Mouse (Mus musculus): ENCODE results near the gene Nfe2l2. TPM values are rescaled to one million over a fixed set of nuclear protein-coding genes. Genes with fewer than 3 reads are reported as not detected.
A peak's percentile ranks its signal among the peaks of the same experiment; 100 is the strongest.
"Not testable (repeated sequence)": the region's sequence is repeated elsewhere in the genome, so short reads cannot be mapped to it uniquely, and the experiment has no call there.

Gene Nfe2l2
- total RNA-seq, 1 experiment from 2014 or later, result 103 TPM

DNA sequence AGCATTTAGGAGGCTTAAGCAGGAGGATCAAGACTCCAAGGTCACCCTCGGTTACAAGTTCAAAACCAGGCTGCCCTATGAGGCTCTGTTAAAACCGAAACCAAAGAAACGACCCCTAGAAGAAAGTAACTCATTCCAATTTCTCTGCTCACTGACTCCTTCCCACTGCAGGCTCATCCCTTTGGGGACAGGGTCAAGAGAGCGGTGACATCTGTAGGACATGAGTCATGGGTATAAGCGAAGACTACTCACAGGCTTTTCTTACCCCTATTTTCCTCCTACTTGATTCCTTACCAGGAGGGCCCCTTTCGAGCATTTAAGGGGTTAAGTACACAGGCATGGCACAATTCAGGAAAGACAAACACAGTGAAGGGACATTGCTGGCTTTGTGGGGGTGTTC, 60.5 kb downstream of the Nfe2l2 start:
- no peak for DNase-seq

DNA sequence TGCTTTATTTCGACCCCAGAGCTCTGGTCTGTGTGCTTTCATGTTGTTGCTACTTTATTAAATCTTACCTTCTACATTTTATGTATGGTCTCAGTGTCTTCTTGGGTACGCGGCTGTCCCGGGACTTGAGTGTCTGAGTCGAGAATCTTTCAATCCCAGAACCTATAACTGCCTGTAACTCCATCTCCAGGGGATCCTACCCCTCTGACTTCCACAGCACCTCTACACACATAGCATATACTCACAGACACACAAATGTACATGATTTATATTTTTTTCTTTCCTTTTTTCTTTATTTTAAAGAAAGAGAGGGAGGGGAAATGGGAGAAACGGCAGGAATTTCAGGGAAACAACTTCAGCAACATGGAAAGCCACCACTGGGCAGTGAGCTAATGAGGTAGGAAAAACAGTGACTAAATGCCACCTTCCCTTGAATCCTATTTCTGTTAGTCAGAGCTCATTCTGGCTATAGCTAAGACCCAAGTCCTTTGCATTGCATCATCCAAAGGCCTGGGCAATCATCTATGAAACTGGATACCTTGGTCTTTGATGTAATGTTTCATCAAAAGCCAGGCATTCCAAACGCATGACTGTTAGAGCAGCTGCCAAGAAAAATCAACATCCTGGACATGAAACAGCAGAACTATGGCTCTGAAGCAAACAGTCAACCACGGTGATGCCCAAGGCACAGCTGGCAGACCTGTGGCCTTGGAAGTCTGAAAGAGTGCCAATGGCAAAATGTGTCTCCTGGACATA, 61.5 kb downstream of the Nfe2l2 start:
- peak; percentile 79 for DNase-seq

DNA sequence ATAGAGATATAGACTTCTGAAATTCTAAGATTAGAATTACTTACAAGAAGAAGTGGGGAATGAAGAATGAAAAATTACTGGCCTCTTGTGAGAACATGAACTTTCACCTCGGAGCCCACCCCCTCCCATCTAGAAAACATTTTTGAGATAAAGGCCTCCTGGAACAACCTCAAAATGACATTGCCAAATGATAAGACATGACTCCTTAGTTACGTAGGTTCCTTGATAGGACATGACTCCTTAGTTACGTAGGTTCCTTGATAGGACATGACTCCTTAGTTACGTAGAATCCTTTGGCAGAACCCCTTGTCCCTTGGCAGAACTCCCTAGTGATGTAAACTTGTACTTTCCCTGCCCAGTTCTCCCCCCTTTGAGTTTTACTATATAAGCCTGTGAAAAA, 62.1 kb downstream of the Nfe2l2 start:
- DNase-seq, result not testable (repeated sequence)

DNA sequence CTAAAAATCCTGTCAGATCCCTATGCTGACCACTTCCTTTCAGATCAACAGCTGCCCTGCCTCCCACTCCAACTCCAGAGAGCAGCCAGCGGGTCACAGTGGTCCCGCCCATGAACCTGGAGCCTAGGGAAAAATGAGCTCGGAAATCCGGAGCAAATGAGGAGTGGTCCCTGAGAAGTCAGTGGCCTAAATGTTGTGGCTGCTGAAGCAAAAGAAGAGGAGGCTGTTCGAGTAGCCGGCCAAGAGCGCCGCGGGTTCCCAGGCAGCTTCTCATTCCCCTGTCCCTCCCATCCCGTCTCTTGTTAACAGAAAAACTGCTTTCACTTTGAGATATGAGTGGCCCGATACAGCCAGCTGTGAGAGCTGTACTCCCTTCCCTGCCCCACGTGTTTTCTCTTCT, 64.9 kb downstream of the Nfe2l2 start:
- DNase-seq, result not testable (repeated sequence)

DNA sequence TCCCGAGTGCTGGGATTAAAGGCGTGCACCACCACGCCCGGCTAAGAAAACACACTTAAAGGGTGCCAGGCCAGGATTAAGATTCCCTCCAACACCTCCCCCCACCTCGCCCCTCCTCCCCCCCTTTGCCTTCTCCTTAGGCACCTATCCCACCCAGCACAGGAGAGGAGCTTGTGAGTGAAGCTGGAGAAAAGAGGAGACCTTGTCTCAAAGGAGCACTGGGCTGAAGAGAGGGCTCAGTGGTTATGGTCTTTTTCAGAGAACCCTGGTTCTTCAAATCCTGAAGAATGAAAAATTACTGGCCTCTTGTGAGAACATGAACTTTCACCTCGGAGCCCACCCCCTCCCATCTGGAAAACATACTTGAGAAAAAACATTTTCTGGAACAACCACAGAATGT, 66.6 kb downstream of the Nfe2l2 start:
- DNase-seq, result not testable (repeated sequence)

DNA sequence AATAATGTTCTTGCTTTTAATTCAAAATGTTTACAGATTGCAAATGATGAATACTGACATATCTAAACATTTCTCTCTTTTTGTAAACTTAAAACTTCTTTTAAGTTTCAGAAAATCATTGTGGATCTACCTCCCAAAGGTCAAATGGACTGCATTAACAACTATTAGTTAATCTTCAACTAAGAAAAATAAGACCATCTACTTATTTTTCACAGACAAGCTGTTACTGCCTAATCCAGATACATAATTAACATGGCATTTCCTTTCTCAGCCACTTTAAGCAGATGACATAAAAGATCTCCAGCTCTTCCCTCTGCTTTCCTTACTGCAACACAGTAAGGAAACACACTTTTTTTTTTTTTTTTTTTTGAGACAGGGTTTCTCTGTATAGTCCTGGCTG, 67.1 kb downstream of the Nfe2l2 start:
- no peak for DNase-seq

DNA sequence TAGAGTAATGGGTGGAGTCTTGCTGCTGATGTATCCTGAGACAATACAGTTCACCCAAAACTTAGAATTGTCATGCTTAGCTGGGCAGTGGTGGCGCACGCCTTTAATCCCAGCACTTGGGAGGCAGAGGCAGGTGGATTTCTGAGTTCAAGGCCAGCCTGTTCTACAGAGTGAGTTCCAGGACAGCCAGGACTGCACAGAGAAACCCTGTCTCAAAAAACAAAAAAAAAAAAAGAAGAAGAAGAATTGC, 67.5 kb downstream of the Nfe2l2 start:
- not testable (repeated sequence) for DNase-seq

DNA sequence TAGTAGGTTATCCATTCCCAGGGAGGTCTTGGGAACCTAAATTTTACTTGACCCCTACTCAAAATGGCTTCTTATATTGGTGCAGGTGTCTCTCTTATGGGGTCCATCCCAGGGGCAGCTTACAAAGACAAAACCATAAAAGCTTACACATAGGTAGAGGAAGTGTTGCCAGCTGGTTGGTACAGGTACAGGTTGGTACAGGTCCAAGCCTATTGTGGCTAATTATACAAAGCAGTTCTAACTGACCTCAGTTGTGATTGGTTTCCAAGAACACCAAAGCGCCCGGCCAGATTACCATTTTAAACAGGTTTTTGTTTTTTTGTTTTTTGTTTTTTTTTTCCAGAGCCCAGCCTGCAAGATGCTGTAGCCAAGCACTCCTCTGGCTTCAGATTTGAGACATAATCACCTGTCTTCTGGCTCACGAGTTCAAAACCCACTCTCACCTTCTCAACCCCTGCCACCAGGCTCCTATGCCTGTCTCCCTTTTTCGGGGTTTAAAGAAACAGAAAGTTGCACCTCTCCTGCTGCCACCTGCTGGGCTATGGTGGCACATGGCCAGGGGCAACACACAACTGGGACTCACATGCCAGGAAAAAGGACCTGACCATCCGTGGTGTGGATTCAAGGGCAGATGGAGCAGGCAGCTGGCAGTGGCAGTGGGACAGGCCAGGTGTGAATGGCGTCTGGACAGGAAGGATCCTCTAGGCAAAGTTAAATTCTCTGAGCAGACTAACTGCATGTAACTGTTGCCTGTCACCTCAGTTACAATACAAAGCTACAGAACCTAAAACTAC, 68.0 kb downstream of the Nfe2l2 start:
- DNase-seq, result peak; percentile 49

DNA sequence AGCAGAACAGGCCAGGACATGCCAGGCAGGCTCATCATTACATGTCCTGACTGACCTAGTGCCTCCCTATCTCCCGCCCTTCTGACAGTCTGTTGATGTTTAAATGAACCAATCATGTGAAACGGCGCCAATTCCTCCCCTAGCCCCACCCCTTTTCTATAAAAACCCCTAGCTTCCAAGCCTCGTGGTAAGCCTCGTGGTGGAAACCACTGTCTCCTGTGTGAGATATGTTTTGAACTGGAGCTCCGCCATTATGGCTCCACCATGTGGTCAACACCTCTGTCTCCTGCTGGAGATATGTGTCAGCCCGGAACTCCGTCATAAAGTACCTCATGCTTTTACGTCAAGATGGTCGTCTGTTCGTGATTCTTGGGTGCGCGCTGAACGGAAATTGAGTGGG, 70.0 kb downstream of the Nfe2l2 start:
- DNase-seq, result not testable (repeated sequence)

DNA sequence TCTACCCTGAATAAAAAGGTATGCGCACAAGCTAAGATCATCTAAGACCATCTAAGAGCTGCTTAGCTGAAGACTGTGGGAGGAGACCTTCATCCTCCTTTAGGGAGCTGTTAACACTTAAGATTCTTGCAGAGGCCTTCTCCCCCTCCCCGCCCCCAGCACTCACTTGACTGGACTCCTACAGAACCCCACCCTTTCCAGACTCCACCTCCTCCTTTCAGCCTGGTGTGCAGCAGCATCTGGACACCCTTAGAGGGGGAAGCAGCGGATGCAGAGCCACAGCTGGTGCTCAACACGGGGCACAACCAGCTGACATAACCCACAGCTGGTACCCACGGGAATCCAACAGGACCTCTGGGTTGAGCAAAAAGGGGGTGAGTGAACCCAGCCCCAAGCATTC, 70.7 kb downstream of the Nfe2l2 start:
- no peak for DNase-seq

DNA sequence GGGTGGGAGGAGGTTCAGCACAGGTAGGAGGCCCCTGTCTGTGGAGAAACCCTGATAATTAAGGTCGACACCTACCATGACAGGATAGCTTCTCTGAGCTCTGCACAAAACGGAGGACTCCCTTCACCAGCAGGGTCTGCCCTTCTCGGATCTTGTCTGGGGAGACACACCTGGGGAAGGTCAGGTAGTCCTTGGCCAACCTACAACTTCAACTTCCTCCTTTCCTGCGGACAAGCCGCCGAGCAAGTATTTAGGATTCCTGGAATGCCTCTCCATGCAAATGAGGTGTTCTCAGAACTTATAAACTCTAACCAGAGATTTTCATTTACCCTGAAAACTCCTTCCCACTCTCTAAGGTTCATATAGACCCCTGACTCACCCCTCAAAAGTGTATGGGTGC, 71.1 kb downstream of the Nfe2l2 start:
- no peak for DNase-seq

DNA sequence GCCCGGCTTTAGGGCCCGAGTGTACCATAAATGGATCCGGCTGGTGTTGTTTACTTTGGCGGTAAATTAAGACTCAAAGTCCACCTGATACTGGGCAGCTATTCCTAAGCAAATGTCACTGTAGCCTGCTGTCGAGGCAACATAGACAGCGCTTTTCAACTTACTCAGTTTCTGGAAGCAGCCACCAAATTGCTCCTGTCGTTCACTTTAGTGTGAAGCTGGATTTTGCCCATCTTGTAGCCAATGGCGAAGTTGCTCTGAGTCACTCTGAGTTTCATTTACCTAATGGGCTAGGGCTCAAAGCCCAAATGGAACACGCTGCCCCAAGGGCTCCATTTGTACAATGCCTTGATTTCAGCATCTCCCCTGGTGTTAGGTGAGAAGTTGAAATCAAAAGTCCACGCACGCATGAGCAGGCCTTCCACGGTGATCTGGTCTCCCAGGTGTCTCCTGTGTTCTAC, 71.7 kb downstream of the Nfe2l2 start:
- no peak for DNase-seq

DNA sequence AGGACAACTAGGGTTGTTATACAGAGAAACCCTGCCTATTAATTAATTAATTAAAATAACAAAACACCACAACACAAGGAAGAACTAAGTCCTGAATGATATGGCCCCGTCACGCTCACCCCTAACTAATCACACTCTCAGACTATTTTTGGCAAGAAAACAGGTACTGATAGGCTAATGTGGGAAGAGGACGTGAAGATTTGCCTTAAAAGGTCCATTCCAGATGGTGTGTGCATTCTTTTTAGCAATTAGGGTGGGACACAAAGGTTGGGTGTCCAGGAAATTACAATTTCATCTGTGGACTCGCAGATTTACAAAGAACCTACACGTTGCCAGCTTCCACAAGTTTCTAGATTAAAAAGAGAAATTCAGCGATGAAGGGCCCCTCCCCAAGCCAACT, 72.4 kb downstream of the Nfe2l2 start:
- no peak for DNase-seq

DNA sequence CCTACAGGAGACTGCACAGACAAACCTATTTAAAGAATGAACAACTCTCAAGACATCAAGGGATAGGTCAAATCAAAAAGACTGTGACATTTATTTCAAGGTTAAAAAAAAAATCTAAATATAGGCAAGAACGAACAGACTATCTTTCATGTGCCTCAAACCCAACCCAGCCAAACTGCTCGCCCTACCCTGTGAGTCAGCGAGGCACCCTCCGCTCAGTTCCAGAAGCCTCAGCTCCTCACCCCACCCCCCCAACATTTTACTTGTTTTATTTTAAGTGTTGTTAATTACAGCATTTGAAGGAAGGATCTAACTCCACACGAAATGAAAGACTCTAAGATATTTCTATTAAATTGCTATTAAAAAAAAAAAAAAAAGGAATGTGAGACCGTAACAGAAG, 73.0 kb downstream of the Nfe2l2 start:
- no peak for DNase-seq

DNA sequence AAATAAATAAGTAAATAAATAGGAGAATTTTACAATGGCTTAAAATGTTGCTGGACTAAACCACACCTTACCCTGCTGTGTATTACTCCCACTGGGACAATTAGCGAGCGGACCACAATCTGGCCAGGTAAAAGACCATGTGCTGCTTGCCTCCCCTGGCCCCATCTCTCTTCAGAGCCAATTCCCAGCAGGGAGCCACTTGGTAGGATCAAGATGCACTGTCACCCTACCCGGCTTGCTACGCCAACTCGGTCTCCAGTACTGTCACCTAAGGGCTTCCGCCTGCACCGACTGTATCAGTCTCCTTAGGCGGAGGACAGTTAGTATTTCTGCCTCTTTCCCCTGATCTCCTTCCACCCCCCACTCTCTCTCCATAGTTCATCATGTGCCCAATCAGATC, 76.0 kb downstream of the Nfe2l2 start:
- no peak for DNase-seq

DNA sequence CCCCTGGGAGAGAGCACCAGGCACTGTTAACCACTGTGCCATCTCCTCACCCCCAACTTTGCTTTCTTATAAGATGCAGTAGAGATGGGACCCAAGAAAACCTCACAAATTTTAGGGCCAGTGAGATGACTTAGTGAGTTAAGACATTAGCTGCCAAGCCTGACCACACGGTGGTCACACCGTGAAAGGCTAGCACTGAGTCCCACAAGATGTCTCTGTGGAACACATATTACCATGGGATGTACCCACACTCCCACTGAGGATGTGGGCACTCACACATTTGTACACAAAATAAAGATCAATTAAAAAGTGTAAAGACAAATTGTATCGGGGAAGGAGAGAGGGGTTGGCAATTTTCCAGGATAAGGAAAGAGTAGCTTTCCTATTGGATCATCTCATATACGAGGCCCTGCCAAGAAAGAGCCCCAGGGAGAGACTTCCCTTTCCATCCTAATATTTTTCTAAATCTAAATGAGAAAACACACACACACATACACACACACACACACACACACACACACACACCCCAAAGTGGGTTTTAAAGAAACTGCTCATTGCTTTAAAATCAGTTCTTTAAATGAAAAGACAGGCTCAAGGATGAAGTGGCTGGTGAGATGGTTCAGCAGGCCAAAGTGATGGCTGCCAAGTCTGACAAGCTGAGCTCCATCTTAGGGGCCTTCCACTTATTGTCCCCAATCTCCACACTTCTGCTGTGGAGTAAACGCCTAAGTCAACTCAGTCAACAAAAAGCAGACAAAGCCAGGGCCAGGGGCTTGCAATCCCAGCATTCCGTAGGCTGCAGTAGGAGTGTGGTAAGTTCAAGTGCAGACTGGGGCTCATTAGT, 77.6 kb downstream of the Nfe2l2 start:
- DNase-seq, result no peak

Small RNA genes lying within 50 kb of the gene (microRNA-seq; reads per million reads assigned to microRNA genes)
- 0 reads per million in 2 experiments for gene Gm24574

Other genes with a start within 250 kb of the Nfe2l2 start
- 509 and 538 TPM in 2 replicates for gene Hnrnpa3, start 45.4 kb downstream of the Nfe2l2 start, total RNA-seq (2021)
- gene Agps, start 127.5 kb upstream of the Nfe2l2 start, total RNA-seq (2021), result 34.7 and 40.2 TPM in 2 replicates
- 14.7 and 15.1 TPM in 2 replicates for gene Ttc30b, start 233.9 kb upstream of the Nfe2l2 start, total RNA-seq (2021)